Mouse (Mus musculus): ENCODE measurements around the gene Gdf7. TPM values are rescaled to one million over a fixed set of nuclear protein-coding genes. Genes with fewer than 3 reads are reported as not detected.

The Gdf7 gene
- total and polyA plus RNA-seq, 2 experiments from 2014 or later: 0.11 to 4.7 TPM

GRCm38 (mm10) chr12:8337286-8338060, 35.7 kb upstream of the Gdf7 start:
- Histone ChIP-seq H3K4me1 (ENCODE audit: insufficient read depth, low read length) (no peaks in the 10 kb centered on the region), H3K4me2 (ENCODE audit: low read depth, low read length, poor library complexity, severe bottlenecking) (no peak overlapping the region), H3K27me3 (ENCODE audit: insufficient read depth, low read length) (no peaks in the 10 kb centered on the region), H3K4me3 (ENCODE audit: low read depth, low read length) (no peak overlapping the region), H3K9ac (replicated peaks; ENCODE audit: low read length, poor library complexity, severe bottlenecking) (no peak overlapping the region), H3K36me3 (ENCODE audit: insufficient read depth, low read length) (peaks cover 38% of the 10 kb centered on the region), H3K27ac (ENCODE audit: low read depth, low read length) (no peak overlapping the region), H3K9me3 (ENCODE audit: low read length) (no peaks in the 10 kb centered on the region)
- 69% methylated on average over 12 of the region's 12 CpGs for WGBS
- ATAC-seq (ENCODE audit: low FRiP score) (peak; percentile 45; the same call in 1 of the 2 replicates), DNase-seq (ENCODE audit: low spot score) (no peak)
- TF ChIP-seq CTCF (IDR thresholded peaks at IDR 0.05): peak; percentile 53

- H3K36me3 ChIP-seq (ENCODE audit: insufficient read depth, low read length): peaks cover 36% of the 10 kb centered on the region
Observed at GRCm38 (mm10) chr12:8336601-8337285, 35.0 kb upstream of the Gdf7 start.

GRCm38 (mm10) chr12:8335503-8335902, 33.7 kb upstream of the Gdf7 start:
- DNase-seq (ENCODE audit: low spot score) (no peak), ATAC-seq (ENCODE audit: low FRiP score) (no peak)
- no peak for TF ChIP-seq CTCF (IDR thresholded peaks at IDR 0.05)
- Histone ChIP-seq H3K4me2 (ENCODE audit: low read depth, low read length, poor library complexity, severe bottlenecking) (no peak overlapping the region), H3K27me3 (ENCODE audit: insufficient read depth, low read length) (no peaks in the 10 kb centered on the region), H3K9ac (replicated peaks; ENCODE audit: low read length, poor library complexity, severe bottlenecking) (no peak overlapping the region), H3K4me1 (ENCODE audit: insufficient read depth, low read length) (no peaks in the 10 kb centered on the region), H3K9me3 (ENCODE audit: low read length) (no peaks in the 10 kb centered on the region), H3K27ac (ENCODE audit: low read depth, low read length) (no peak overlapping the region), H3K36me3 (ENCODE audit: insufficient read depth, low read length) (peaks cover 35% of the 10 kb centered on the region), H3K4me3 (ENCODE audit: low read depth, low read length) (no peak overlapping the region)
- 92% methylated on average over 2 of the region's 2 CpGs for whole genome bisulfite sequencing

More at GRCm38 (mm10) chr12:8336601-8337285, 35.0 kb upstream of the Gdf7 start:
- ATAC-seq (ENCODE audit: low FRiP score) (no peak), DNase-seq (ENCODE audit: low spot score) (no peak)
- no peak for TF ChIP-seq CTCF (IDR thresholded peaks at IDR 0.05)
- Histone ChIP-seq H3K4me1 (ENCODE audit: insufficient read depth, low read length) (no peaks in the 10 kb centered on the region), H3K4me2 (ENCODE audit: low read depth, low read length, poor library complexity, severe bottlenecking) (no peak overlapping the region), H3K9me3 (ENCODE audit: low read length) (no peaks in the 10 kb centered on the region), H3K27ac (ENCODE audit: low read depth, low read length) (no peak overlapping the region), H3K9ac (replicated peaks; ENCODE audit: low read length, poor library complexity, severe bottlenecking) (no peak overlapping the region), H3K4me3 (ENCODE audit: low read depth, low read length) (no peak overlapping the region), H3K27me3 (ENCODE audit: insufficient read depth, low read length) (no peaks in the 10 kb centered on the region)
- 84% methylated on average over 10 of the region's 10 CpGs for WGBS

- Histone ChIP-seq H3K27ac (ENCODE audit: low read depth, low read length) (no peak overlapping the region), H3K4me3 (ENCODE audit: low read depth, low read length) (no peak overlapping the region), H3K36me3 (ENCODE audit: insufficient read depth, low read length) (peaks cover 34% of the 10 kb centered on the region; the same call in 1 of the 2 replicates), H3K27me3 (ENCODE audit: insufficient read depth, low read length) (no peaks in the 10 kb centered on the region), H3K4me2 (ENCODE audit: low read depth, low read length, poor library complexity, severe bottlenecking) (no peak overlapping the region), H3K9me3 (ENCODE audit: low read length) (no peaks in the 10 kb centered on the region), H3K4me1 (ENCODE audit: insufficient read depth, low read length) (no peaks in the 10 kb centered on the region), H3K9ac (replicated peaks; ENCODE audit: low read length, poor library complexity, severe bottlenecking) (no peak overlapping the region)
- TF ChIP-seq CTCF (IDR thresholded peaks at IDR 0.05): no peak
- 87% methylated on average over 4 of the region's 4 CpGs for WGBS
- DNase-seq (ENCODE audit: low spot score) (no peak), ATAC-seq (ENCODE audit: low FRiP score) (no peak)
Observed at GRCm38 (mm10) chr12:8334261-8334660, 32.5 kb upstream of the Gdf7 start.

GRCm38 (mm10) chr12:8333617-8334016, 31.9 kb upstream of the Gdf7 start:
- Histone ChIP-seq H3K9ac (replicated peaks; ENCODE audit: low read length, poor library complexity, severe bottlenecking) (no peak overlapping the region), H3K9me3 (ENCODE audit: low read length) (no peaks in the 10 kb centered on the region), H3K36me3 (ENCODE audit: insufficient read depth, low read length) (peaks cover 33% of the 10 kb centered on the region; the same call in 1 of the 2 replicates), H3K27ac (ENCODE audit: low read depth, low read length) (no peak overlapping the region; the same call in 1 of the 2 replicates), H3K27me3 (ENCODE audit: insufficient read depth, low read length) (no peaks in the 10 kb centered on the region), H3K4me2 (ENCODE audit: low read depth, low read length, poor library complexity, severe bottlenecking) (no peak overlapping the region), H3K4me1 (ENCODE audit: insufficient read depth, low read length) (no peaks in the 10 kb centered on the region), H3K4me3 (ENCODE audit: low read depth, low read length) (no peak overlapping the region)
- DNase-seq (ENCODE audit: low spot score) (no peak), ATAC-seq (ENCODE audit: low FRiP score) (no peak)
- TF ChIP-seq CTCF (IDR thresholded peaks at IDR 0.05): no peak
- 88% methylated on average over 8 of the region's 8 CpGs for WGBS

- Histone ChIP-seq H3K27me3 (ENCODE audit: insufficient read depth, low read length) (no peaks in the 10 kb centered on the region), H3K27ac (ENCODE audit: low read depth, low read length) (no peak overlapping the region), H3K9ac (replicated peaks; ENCODE audit: low read length, poor library complexity, severe bottlenecking) (0 out of 2 replicates have a peak overlapping the region, but pooled peaks have one; percentile 13), H3K9me3 (ENCODE audit: low read length) (no peaks in the 10 kb centered on the region), H3K36me3 (ENCODE audit: insufficient read depth, low read length) (peaks cover 23% of the 10 kb centered on the region; the same call in 1 of the 2 replicates), H3K4me1 (ENCODE audit: insufficient read depth, low read length) (peaks cover 5% of the 10 kb centered on the region; the same call in 1 of the 2 replicates), H3K4me3 (ENCODE audit: low read depth, low read length) (no peak overlapping the region), H3K4me2 (ENCODE audit: low read depth, low read length, poor library complexity, severe bottlenecking) (no peak overlapping the region)
- DNase-seq (ENCODE audit: low spot score): no peak
- TF ChIP-seq CTCF (IDR thresholded peaks at IDR 0.05): no peak
- 32% methylated on average over 5 of the region's 5 CpGs for WGBS
- no peak for ATAC-seq (ENCODE audit: low FRiP score)
Observed at GRCm38 (mm10) chr12:8332174-8332542, 30.4 kb upstream of the Gdf7 start.
